Mouse (Mus musculus) megakaryocyte, adult 5-6 weeks (primary cell): ENCODE measurements around the gene 1110065P20Rik. TPM values are rescaled to one million over a fixed set of nuclear protein-coding genes. Genes with fewer than 3 reads are reported as not detected.

ENCODE experiments used
- total RNA-seq, 2 experiments: library from RNA; stranded (forward) in 1 of 2; stranded (reverse) in 1 of 2; fragments of 153-499, 151-499 nt in 1 of 2; fragments of 221-1000, 200-1000 nt in 1 of 2; gene quantifications; 2 replicates each; pipeline versions ENCODE4 v1.2.3 to v1.2.4; 2015 to 2017

The 1110065P20Rik gene
- total RNA-seq, 2 experiments from 2014 or later, result 1.6 to 5.8 TPM

Other genes with a start within 250 kb of the 1110065P20Rik start
- gene 3100002H09Rik, start 240.4 kb downstream of the 1110065P20Rik start, total RNA-seq (2015), result not detected in 2 replicates
- gene 3100002H09Rik, start 240.4 kb downstream of the 1110065P20Rik start, total RNA-seq (2017), result not detected in 2 replicates
- gene Pou3f1, start 194.4 kb downstream of the 1110065P20Rik start, total RNA-seq (2015), result not detected in 2 replicates
- not detected in 2 replicates for gene Pou3f1, start 194.4 kb downstream of the 1110065P20Rik start, total RNA-seq (2017)
- 39.3 and 42.0 TPM in 2 replicates for gene Utp11, start 157.6 kb downstream of the 1110065P20Rik start, total RNA-seq (2015)
- 34.1 and 39.4 TPM in 2 replicates for gene Utp11, start 157.6 kb downstream of the 1110065P20Rik start, total RNA-seq (2017)
- gene Fhl3, start 150.5 kb downstream of the 1110065P20Rik start, total RNA-seq (2015), result 11.5 and 11.7 TPM in 2 replicates
- 4.2 and 5.0 TPM in 2 replicates for gene Fhl3, start 150.5 kb downstream of the 1110065P20Rik start, total RNA-seq (2017)
- 58.3 and 58.6 TPM in 2 replicates for gene Sf3a3, start 136.4 kb downstream of the 1110065P20Rik start, total RNA-seq (2015)
- gene Sf3a3, start 136.4 kb downstream of the 1110065P20Rik start, total RNA-seq (2017), result 88.3 and 100 TPM in 2 replicates
- gene Inpp5b, start 109.3 kb downstream of the 1110065P20Rik start, total RNA-seq (2015), result 32.6 and 45.0 TPM in 2 replicates
- gene Inpp5b, start 109.3 kb downstream of the 1110065P20Rik start, total RNA-seq (2017), result 40.7 and 48.4 TPM in 2 replicates
- gene Mtf1, start 49.1 kb downstream of the 1110065P20Rik start, total RNA-seq (2015), result 22.8 and 25.4 TPM in 2 replicates
- gene Mtf1, start 49.1 kb downstream of the 1110065P20Rik start, total RNA-seq (2017), result 24.5 and 24.9 TPM in 2 replicates
- 19.7 and 21.3 TPM in 2 replicates for gene Yrdc, start 517 bp downstream of the 1110065P20Rik start, total RNA-seq (2015)
- 19.1 and 48.6 TPM in 2 replicates for gene Yrdc, start 517 bp downstream of the 1110065P20Rik start, total RNA-seq (2017)
- gene Maneal, start 11.0 kb upstream of the 1110065P20Rik start, total RNA-seq (2015), result 0.93 TPM in 1 of 2 replicates, not detected in the other
- gene Maneal, start 11.0 kb upstream of the 1110065P20Rik start, total RNA-seq (2017), result not detected in 2 replicates
- gene Epha10, start 29.7 kb upstream of the 1110065P20Rik start, total RNA-seq (2015), result not detected in 2 replicates
- not detected in 2 replicates for gene Epha10, start 29.7 kb upstream of the 1110065P20Rik start, total RNA-seq (2017)
- 2.4 and 4.0 TPM in 2 replicates for gene 9930104L06Rik, start 85.9 kb upstream of the 1110065P20Rik start, total RNA-seq (2015)
- 6.7 and 7.8 TPM in 2 replicates for gene 9930104L06Rik, start 85.9 kb upstream of the 1110065P20Rik start, total RNA-seq (2017)
- gene Cdca8, start 88.1 kb upstream of the 1110065P20Rik start, total RNA-seq (2015), result 109 and 126 TPM in 2 replicates
- 116 and 152 TPM in 2 replicates for gene Cdca8, start 88.1 kb upstream of the 1110065P20Rik start, total RNA-seq (2017)
- 9.5 and 11.9 TPM in 2 replicates for gene Rspo1, start 135.2 kb upstream of the 1110065P20Rik start, total RNA-seq (2015)
- gene Rspo1, start 135.2 kb upstream of the 1110065P20Rik start, total RNA-seq (2017), result 4.8 and 5.9 TPM in 2 replicates
- gene Gnl2, start 165.4 kb upstream of the 1110065P20Rik start, total RNA-seq (2015), result 30.6 and 36.1 TPM in 2 replicates
- 61.7 and 64.0 TPM in 2 replicates for gene Gnl2, start 165.4 kb upstream of the 1110065P20Rik start, total RNA-seq (2017)
- not detected in 2 replicates for gene Dnali1, start 214.5 kb upstream of the 1110065P20Rik start, total RNA-seq (2015)
- gene Dnali1, start 214.5 kb upstream of the 1110065P20Rik start, total RNA-seq (2017), result not detected in 2 replicates
- 24.1 and 27.0 TPM in 2 replicates for gene Snip1, start 215.5 kb upstream of the 1110065P20Rik start, total RNA-seq (2015)
- 23.2 and 27.0 TPM in 2 replicates for gene Snip1, start 215.5 kb upstream of the 1110065P20Rik start, total RNA-seq (2017)
- 40.2 and 45.5 TPM in 2 replicates for gene Meaf6, start 233.9 kb upstream of the 1110065P20Rik start, total RNA-seq (2015)
- 45.6 and 49.1 TPM in 2 replicates for gene Meaf6, start 233.9 kb upstream of the 1110065P20Rik start, total RNA-seq (2017)